In the genomic region with DNA sequence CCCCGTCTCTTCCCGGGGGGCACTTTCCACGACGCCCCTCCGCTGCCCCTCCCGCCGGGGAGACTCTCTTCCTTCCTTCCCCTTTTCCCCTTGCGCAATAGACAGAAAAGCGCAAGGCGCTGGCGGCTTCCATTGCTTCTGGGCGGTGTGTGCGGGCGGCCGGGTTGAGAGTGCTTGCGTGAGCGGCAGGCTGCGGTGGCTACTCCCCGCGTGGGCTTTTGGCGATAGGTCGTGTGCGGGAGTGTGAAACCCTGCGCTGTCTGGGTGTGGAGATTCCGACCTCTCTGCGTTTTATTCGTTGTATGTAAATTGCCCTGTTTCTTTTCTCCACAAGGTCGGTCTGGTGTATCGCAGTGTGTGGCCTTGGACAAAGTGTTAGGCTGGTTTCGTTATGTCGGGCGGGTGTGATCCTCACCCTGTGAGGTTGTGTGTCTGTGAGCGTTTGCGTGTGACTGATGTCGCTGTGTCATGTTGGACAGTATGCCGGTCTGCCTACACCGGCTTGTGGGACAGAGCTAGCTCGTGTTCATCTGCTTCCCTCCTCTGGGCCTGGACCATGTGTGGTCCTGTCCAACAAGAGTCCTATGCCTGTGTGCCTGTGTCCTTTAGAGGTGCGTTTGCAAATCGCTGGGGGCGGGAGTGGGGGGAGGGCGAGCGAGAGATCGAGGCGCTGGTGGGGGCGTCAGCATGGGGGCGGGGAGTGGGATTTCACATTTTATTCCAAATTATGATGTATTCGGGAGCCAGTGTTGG, we compare ENCODE assay signal across 8 mouse cellular contexts. TPM values are rescaled to one million over a fixed set of nuclear protein-coding genes. Genes with fewer than 3 reads are reported as not detected.
DNase-seq lines count a peak whose midpoint lies in the region; ATAC-seq and TF ChIP-seq lines count a peak whose summit lies in the region.

No protein-coding gene starts in this region.

- H3K27ac ChIP-seq in ES-Bruce4 (ENCODE audit: insufficient read depth, low read length), result no peak overlapping the region
- no peak overlapping the region for H3K27ac ChIP-seq in embryonic fibroblast, embryonic 13.5 days (ENCODE audit: insufficient read depth, low read length)
- peak overlapping the region; percentile 80 to 84 for H3K27ac ChIP-seq in heart, embryonic 14.5 days (replicated peaks in 1 of 2; ENCODE audit: control insufficient read depth in 1 of 2, insufficient read depth in 1 of 2, low read depth in 2 of 2, low read length in 2 of 2)
- peak overlapping the region; percentile 75 for H3K27ac ChIP-seq in kidney, embryonic 15.5 days
- H3K27ac ChIP-seq in neural tube, embryonic 13.5 days (replicated peaks), result peak overlapping the region; percentile 65

- under 1% methylated on average over 48 of the region's 48 CpGs for WGBS in heart, embryonic 14.5 days
- under 1% methylated on average over 48 of the region's 48 CpGs for WGBS in kidney, embryonic 15.5 days
- WGBS in lung, adult 2 months, result 1% methylated on average over 48 of the region's 48 CpGs
- WGBS in neural tube, embryonic 13.5 days, result under 1% methylated on average over 48 of the region's 48 CpGs

- peak overlapping the region; percentile 55 for H3K4me3 ChIP-seq in ES-Bruce4 (ENCODE audit: low read depth, low read length)
- peak overlapping the region; percentile 18 for H3K4me3 ChIP-seq in embryonic fibroblast, embryonic 13.5 days (ENCODE audit: insufficient read depth, low read length)
- peak overlapping the region; percentile 46 to 48 for H3K4me3 ChIP-seq in heart, embryonic 14.5 days (ENCODE audit: control insufficient read depth in 1 of 2, insufficient read depth in 1 of 2, low read depth in 1 of 2, low read length in 2 of 2)
- H3K4me3 ChIP-seq in kidney, embryonic 15.5 days (replicated peaks), result peak overlapping the region; percentile 47
- peak overlapping the region; percentile 75 for H3K4me3 ChIP-seq in lung, adult 2 months (replicated peaks; ENCODE audit: extremely low read depth, low read depth, low read length)
- peak overlapping the region; percentile 30 for H3K4me3 ChIP-seq in neural tube, embryonic 13.5 days

- H3K4me2 ChIP-seq in heart, embryonic 14.5 days (ENCODE audit: low read length), result peak overlapping the region; percentile 71
- peak overlapping the region; percentile 74 for H3K4me2 ChIP-seq in kidney, embryonic 15.5 days
- peak overlapping the region; percentile 47 for H3K4me2 ChIP-seq in neural tube, embryonic 13.5 days

- peak; percentile 62 for DNase-seq in adrenal gland, adult 2 months
- peak; percentile 62 for DNase-seq in lung, adult 2 months
- DNase-seq in thymus, postnatal 14 days, result no peak

- TF ChIP-seq EP300 in ES-Bruce4 (IDR thresholded peaks at IDR 0.05; ENCODE audit: insufficient read depth, low read depth, low read length), result no peak

- H3K9me3 ChIP-seq in ES-Bruce4 (replicated peaks; ENCODE audit: control insufficient read depth, insufficient read depth, low read length, poor library complexity, severe bottlenecking), result 0 out of 2 replicates have a peak, but pooled peaks cover 2% of the 10 kb centered on the region
- H3K9me3 ChIP-seq in heart, embryonic 14.5 days (ENCODE audit: control insufficient read depth, low read length), result no peaks in the 10 kb centered on the region
- H3K9me3 ChIP-seq in kidney, embryonic 15.5 days (replicated peaks), result no peaks in the 10 kb centered on the region
- no peaks in the 10 kb centered on the region for H3K9me3 ChIP-seq in neural tube, embryonic 13.5 days

- peak overlapping the region; percentile 62 for H3K9ac ChIP-seq in ES-Bruce4 (ENCODE audit: low read depth, poor library complexity, severe bottlenecking)
- peak overlapping the region; percentile 78 for H3K9ac ChIP-seq in heart, embryonic 14.5 days (ENCODE audit: low read length)
- H3K9ac ChIP-seq in kidney, embryonic 15.5 days, result peak overlapping the region; percentile 40
- H3K9ac ChIP-seq in neural tube, embryonic 13.5 days, result peak overlapping the region; percentile 49

- no peaks in the 10 kb centered on the region for H3K36me3 ChIP-seq in ES-Bruce4 (ENCODE audit: control insufficient read depth, insufficient read depth, low read length, poor library complexity, severe bottlenecking)
- no peaks in the 10 kb centered on the region for H3K36me3 ChIP-seq in heart, embryonic 14.5 days (ENCODE audit: control insufficient read depth, insufficient read depth, low read length)
- H3K36me3 ChIP-seq in kidney, embryonic 15.5 days, result no peaks in the 10 kb centered on the region
- H3K36me3 ChIP-seq in neural tube, embryonic 13.5 days, result no peaks in the 10 kb centered on the region

- peak; percentile 51 for ATAC-seq in heart, embryonic 14.5 days (ENCODE audit: insufficient number of reproducible peaks, insufficient read depth, low FRiP score, low read depth)
- ATAC-seq in kidney, embryonic 15.5 days (replicated peaks; ENCODE audit: low FRiP score), result peak; percentile 69
- peak; percentile 52 for ATAC-seq in neural tube, embryonic 13.5 days (ENCODE audit: low read depth)

- no peak for TF ChIP-seq POLR2A in ES-Bruce4 (IDR thresholded peaks at IDR 0.05; ENCODE audit: insufficient read depth, low read length)
- no peak for TF ChIP-seq POLR2A in embryonic fibroblast, embryonic 13.5 days (IDR thresholded peaks at IDR 0.05; ENCODE audit: low read depth, low read length)
- TF ChIP-seq POLR2A in lung, adult 2 months (IDR thresholded peaks at IDR 0.05; ENCODE audit: borderline replicate concordance, extremely low read depth, low read depth, low read length), result peak; percentile 70

- no peaks in the 10 kb centered on the region for H3K4me1 ChIP-seq in ES-Bruce4 (ENCODE audit: control insufficient read depth, insufficient read depth, low read length)
- no peaks in the 10 kb centered on the region; the same call in 1 of the 2 replicates for H3K4me1 ChIP-seq in embryonic fibroblast, embryonic 13.5 days (ENCODE audit: control insufficient read depth, insufficient read depth, low read length)
- peaks cover 9 to 22% of the 10 kb centered on the region in 2 experiments for H3K4me1 ChIP-seq in heart, embryonic 14.5 days (ENCODE audit: control insufficient read depth in 2 of 2, insufficient read depth in 2 of 2, low read length in 2 of 2)
- H3K4me1 ChIP-seq in kidney, embryonic 15.5 days, result peaks cover 27% of the 10 kb centered on the region
- H3K4me1 ChIP-seq in lung, adult 2 months (ENCODE audit: control insufficient read depth, insufficient read depth, low read length), result peaks cover 3% of the 10 kb centered on the region
- peaks cover 22% of the 10 kb centered on the region for H3K4me1 ChIP-seq in neural tube, embryonic 13.5 days (replicated peaks)

- peaks cover 37% of the 10 kb centered on the region for H3K27me3 ChIP-seq in ES-Bruce4 (ENCODE audit: control insufficient read depth, insufficient read depth, low read length, poor library complexity, severe bottlenecking)
- H3K27me3 ChIP-seq in heart, embryonic 14.5 days (ENCODE audit: control insufficient read depth, insufficient read depth, low read length), result peaks cover 76% of the 10 kb centered on the region
- H3K27me3 ChIP-seq in kidney, embryonic 15.5 days, result peaks cover 97% of the 10 kb centered on the region
- peaks cover 98% of the 10 kb centered on the region for H3K27me3 ChIP-seq in neural tube, embryonic 13.5 days

- no peak for TF ChIP-seq CTCF in ES-Bruce4 (IDR thresholded peaks at IDR 0.05; ENCODE audit: low read depth, low read length)
- TF ChIP-seq CTCF in embryonic fibroblast, embryonic 13.5 days (IDR thresholded peaks at IDR 0.05; ENCODE audit: borderline replicate concordance, insufficient read depth, low read length), result no peak
- no peak for TF ChIP-seq CTCF in lung, adult 2 months (IDR thresholded peaks at IDR 0.05; ENCODE audit: insufficient read depth, low read length)

RNA-seq across cellular contexts. Expression of gene Tal1, which starts 0.9 kb away (rescaled TPM):
- polyA plus RNA-seq in ES-Bruce4 (2011; ENCODE audit: insufficient read depth, insufficient read length, low read depth, missing spikeins), result 0.37 and 0.61 TPM in 2 replicates
- total RNA-seq in adrenal gland, adult 2 months (2021), result 1 to 10 TPM; 1.8 to 2.8 TPM
- 5.1 and 8.9 TPM in 2 replicates for polyA plus RNA-seq in adrenal gland, adult 2 months (2012; rRNA removed)
- not detected in 2 replicates for polyA plus RNA-seq in embryonic fibroblast, embryonic 13.5 days (2011; ENCODE audit: insufficient read length, low read depth, missing spikeins)
- 1.5 and 2.8 TPM in 2 replicates for polyA plus RNA-seq in heart, embryonic 14.5 days (2014; fragmentation: Nextera tagmentation; extraction: Ambion mirVana)
- 1.1 and 1.4 TPM in 2 replicates for polyA plus RNA-seq in kidney, embryonic 15.5 days (2015; fragmentation: Nextera tagmentation; extraction: Ambion mirVana)
- 11.1 and 20.9 TPM in 2 replicates for polyA plus RNA-seq in lung, adult 2 months (2012; rRNA removed)
- 1.9 and 2.0 TPM in 2 replicates for polyA plus RNA-seq in neural tube, embryonic 13.5 days (2015; fragmentation: Nextera tagmentation; extraction: Ambion mirVana)

RNA-seq across cellular contexts. Expression of gene Pdzk1ip1, which starts 31.4 kb away (rescaled TPM):
- polyA plus RNA-seq in ES-Bruce4 (2011; ENCODE audit: insufficient read depth, insufficient read length, low read depth, missing spikeins), result 3.4 and 4.7 TPM in 2 replicates
- under 1 TPM; 0.48 to 0.61 TPM for total RNA-seq in adrenal gland, adult 2 months (2021)
- polyA plus RNA-seq in adrenal gland, adult 2 months (2012; rRNA removed), result 5.1 and 10.0 TPM in 2 replicates
- not detected in 2 replicates for polyA plus RNA-seq in embryonic fibroblast, embryonic 13.5 days (2011; ENCODE audit: insufficient read length, low read depth, missing spikeins)
- 1.9 and 4.1 TPM in 2 replicates for polyA plus RNA-seq in heart, embryonic 14.5 days (2014; fragmentation: Nextera tagmentation; extraction: Ambion mirVana)
- 161 and 191 TPM in 2 replicates for polyA plus RNA-seq in kidney, embryonic 15.5 days (2015; fragmentation: Nextera tagmentation; extraction: Ambion mirVana)
- polyA plus RNA-seq in lung, adult 2 months (2012; rRNA removed), result 126 and 171 TPM in 2 replicates
- polyA plus RNA-seq in neural tube, embryonic 13.5 days (2015; fragmentation: Nextera tagmentation; extraction: Ambion mirVana), result 5.7 and 5.8 TPM in 2 replicates

RNA-seq across cellular contexts. Expression of gene Stil, which starts 57.1 kb away (rescaled TPM):
- 23.5 and 25.3 TPM in 2 replicates for polyA plus RNA-seq in ES-Bruce4 (2011; ENCODE audit: insufficient read depth, insufficient read length, low read depth, missing spikeins)
- total RNA-seq in adrenal gland, adult 2 months (2021), result under 1 TPM; 0.31 to 0.58 TPM
- polyA plus RNA-seq in adrenal gland, adult 2 months (2012; rRNA removed), result 0.10 and 0.13 TPM in 2 replicates
- 11.0 and 14.4 TPM in 2 replicates for polyA plus RNA-seq in embryonic fibroblast, embryonic 13.5 days (2011; ENCODE audit: insufficient read length, low read depth, missing spikeins)
- 9.8 and 11.1 TPM in 2 replicates for polyA plus RNA-seq in heart, embryonic 14.5 days (2014; fragmentation: Nextera tagmentation; extraction: Ambion mirVana)
- 12.5 and 13.1 TPM in 2 replicates for polyA plus RNA-seq in kidney, embryonic 15.5 days (2015; fragmentation: Nextera tagmentation; extraction: Ambion mirVana)
- polyA plus RNA-seq in lung, adult 2 months (2012; rRNA removed), result 0.26 and 0.28 TPM in 2 replicates
- 1.9 and 3.0 TPM in 2 replicates for polyA plus RNA-seq in neural tube, embryonic 13.5 days (2015; fragmentation: Nextera tagmentation; extraction: Ambion mirVana)

Comparison
In these comparisons a context has a peak if more than half of its experiments do, and no peak if none do; other contexts are left out.
1. H3K27ac ChIP-seq: peak in heart, embryonic 14.5 days (2 of 2), kidney, embryonic 15.5 days (single experiment) and neural tube, embryonic 13.5 days (single experiment); none in ES-Bruce4 (single experiment) and embryonic fibroblast, embryonic 13.5 days (single experiment).
2. H3K4me3 ChIP-seq: peak in every context shown above with its lines; median percentile 75 in lung, adult 2 months; 55 in ES-Bruce4; 47 in heart, embryonic 14.5 days; 47 in kidney, embryonic 15.5 days; 30 in neural tube, embryonic 13.5 days; 18 in embryonic fibroblast, embryonic 13.5 days.
3. RNA of gene Pdzk1ip1, which starts 31.4 kb away (polyA plus RNA-seq): 126 to 171 TPM in lung, adult 2 months and 161 to 191 TPM in kidney, embryonic 15.5 days; 5.1 to 10.0 TPM in adrenal gland, adult 2 months, 5.7 to 5.8 TPM in neural tube, embryonic 13.5 days, 3.4 to 4.7 TPM in ES-Bruce4, 1.9 to 4.1 TPM in heart, embryonic 14.5 days and not detected in embryonic fibroblast, embryonic 13.5 days; every median in the first group is over 10 times any median in the second.
4. Peak in every context shown above with its lines, with median percentiles within 50 percentile points of each other: H3K9ac ChIP-seq, ATAC-seq and H3K4me2 ChIP-seq.